ENCODE assay signal across 8 mouse cellular contexts in the genomic region with DNA sequence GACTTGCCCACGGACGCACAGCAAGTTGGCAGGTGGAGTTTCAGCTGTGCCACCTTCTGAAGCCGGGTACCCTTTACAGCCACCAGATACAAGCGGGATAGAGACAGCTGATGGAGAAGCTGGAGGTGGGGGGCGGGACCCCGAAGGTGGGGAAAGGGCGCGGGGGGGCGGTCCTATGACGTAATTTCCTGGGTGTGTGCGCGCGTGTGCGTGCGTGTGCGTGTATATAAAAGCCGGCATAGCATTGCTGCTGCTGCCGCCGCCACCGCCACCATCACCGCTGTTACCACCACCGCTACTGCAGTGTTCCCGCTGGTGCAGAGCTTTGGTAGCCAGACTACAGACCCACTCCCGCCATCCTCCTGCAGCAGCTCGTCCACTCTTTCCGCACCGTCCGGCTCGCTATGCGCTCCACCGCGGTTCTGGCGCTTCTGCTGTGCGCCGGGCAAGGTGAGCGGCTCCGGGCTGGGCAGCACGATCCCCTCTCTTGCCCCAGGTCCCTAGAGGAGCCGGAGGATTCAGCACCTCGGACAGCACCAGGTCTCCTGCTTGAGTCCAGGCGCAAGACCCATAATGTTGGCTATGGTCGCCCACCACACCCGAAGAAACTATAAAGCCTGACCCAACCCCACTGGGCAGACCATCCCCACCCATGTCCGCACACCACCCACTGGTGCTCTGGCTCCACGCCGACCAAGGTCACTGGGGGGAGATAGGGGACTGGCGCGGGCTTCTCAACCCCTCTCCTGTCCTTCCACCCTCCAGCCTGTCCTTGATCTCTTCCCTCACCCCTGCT. TPM values are rescaled to one million over a fixed set of nuclear protein-coding genes. Genes with fewer than 3 reads are reported as not detected.
DNase-seq lines count a peak whose midpoint lies in the region; ATAC-seq and TF ChIP-seq lines count a peak whose summit lies in the region.

TSS of gene Chga (plus strand) at position 249 of the 796 bp plus-strand sequence.

- TF ChIP-seq EP300 in MEL (IDR thresholded peaks at IDR 0.05; ENCODE audit: low read depth in 1 of 2, low read length in 2 of 2): no peak
- no peak for TF ChIP-seq EP300 in lung, postnatal 0 days (IDR thresholded peaks at IDR 0.05)

- no peak for TF ChIP-seq RAD21 in MEL (IDR thresholded peaks at IDR 0.05; ENCODE audit: low read depth, low read length)

- no peaks in the 10 kb centered on the region for H3K4me1 ChIP-seq in MEL (ENCODE audit: control insufficient read depth in 1 of 2, insufficient read depth in 2 of 2, low read length in 2 of 2)
- H3K4me1 ChIP-seq in forebrain, embryonic 14.5 days (ENCODE audit: control insufficient read depth, insufficient read depth, low read length): peaks cover 13% of the 10 kb centered on the region; the same call in 1 of the 2 replicates
- H3K4me1 ChIP-seq in hindbrain, embryonic 10.5 days (replicated peaks): peaks cover 26% of the 10 kb centered on the region
- H3K4me1 ChIP-seq in lung, postnatal 0 days (ENCODE audit: insufficient read depth, low read depth, low read length): no peaks in the 10 kb centered on the region

- H3K4me2 ChIP-seq in forebrain, embryonic 14.5 days (ENCODE audit: low read length): peak within 1 kb of the TSS; percentile 77
- H3K4me2 ChIP-seq in lung, postnatal 0 days (replicated peaks; ENCODE audit: low read depth, low read length): no peak within 1 kb of the TSS

- no peaks in the 10 kb centered on the region for H3K79me2 ChIP-seq in MEL (ENCODE audit: control insufficient read depth, insufficient read depth, low read length, poor library complexity)

- peak; percentile 87 for ATAC-seq in forebrain, embryonic 14.5 days
- peak; percentile 70 for ATAC-seq in lung, postnatal 0 days

- H3K9me3 ChIP-seq in MEL (replicated peaks; ENCODE audit: insufficient read depth, low read length): no peaks in the 10 kb centered on the region
- no peaks in the 10 kb centered on the region for H3K9me3 ChIP-seq in forebrain, embryonic 14.5 days (replicated peaks; ENCODE audit: control insufficient read depth, low read length)
- no peaks in the 10 kb centered on the region for H3K9me3 ChIP-seq in hindbrain, embryonic 10.5 days
- H3K9me3 ChIP-seq in lung, postnatal 0 days (ENCODE audit: low read length): no peaks in the 10 kb centered on the region

- no peak within 1 kb of the TSS for H3K9ac ChIP-seq in MEL (ENCODE audit: control insufficient read depth, low read depth, low read length, poor library complexity, severe bottlenecking)
- H3K9ac ChIP-seq in forebrain, embryonic 14.5 days (ENCODE audit: low read length): peak within 1 kb of the TSS; percentile 76
- no peak within 1 kb of the TSS for H3K9ac ChIP-seq in lung, postnatal 0 days (replicated peaks; ENCODE audit: low read depth)

- peaks cover 0 to 2% of the 10 kb centered on the region in 2 experiments; a peak in 1 of 4 replicates for H3K27me3 ChIP-seq in MEL (ENCODE audit: control insufficient read depth in 1 of 2, insufficient read depth in 2 of 2, low read length in 2 of 2)
- H3K27me3 ChIP-seq in forebrain, embryonic 14.5 days (replicated peaks; ENCODE audit: control insufficient read depth, insufficient read depth, low read length): no peaks in the 10 kb centered on the region; the same call in 1 of the 2 replicates
- peaks cover 27% of the 10 kb centered on the region for H3K27me3 ChIP-seq in hindbrain, embryonic 10.5 days (ENCODE audit: insufficient read depth, poor library complexity, severe bottlenecking)
- peaks cover 9% of the 10 kb centered on the region; the same call in 1 of the 2 replicates for H3K27me3 ChIP-seq in lung, postnatal 0 days (replicated peaks; ENCODE audit: insufficient read depth, low read length)

- peak; percentile 66 for DNase-seq in MEL (ENCODE audit: low read depth, low spot score)
- peak; percentile 71 for DNase-seq in c-Kit-positive CD71-positive TER-119-negative erythroid progenitor cells, embryonic 14.5 days (ENCODE audit: low read depth)
- DNase-seq in forebrain, embryonic 14.5 days (ENCODE audit: low spot score): peak; percentile 89
- peak; percentile 87 for DNase-seq in hindbrain, embryonic 10.5 days (ENCODE audit: low spot score)
- peak; percentile 75 to 81 for DNase-seq in layer of hippocampus, postnatal 10 days (ENCODE audit: low spot score in 2 of 2)
- peak; percentile 76 for DNase-seq in lung, postnatal 0 days (ENCODE audit: low spot score)
- DNase-seq in retina, adult 2 months (ENCODE audit: low read depth, low spot score): peak; percentile 68
- peak; percentile 47 to 89 for DNase-seq in urinary bladder, postnatal 4 days (ENCODE audit: low spot score in 2 of 2)

- H3K36me3 ChIP-seq in MEL (ENCODE audit: control insufficient read depth in 1 of 2, insufficient read depth in 2 of 2, low read length in 2 of 2): no peaks in the 10 kb centered on the region
- H3K36me3 ChIP-seq in forebrain, embryonic 14.5 days (ENCODE audit: control insufficient read depth, insufficient read depth, low read length): peaks cover 7% of the 10 kb centered on the region; the same call in 1 of the 2 replicates
- no peaks in the 10 kb centered on the region for H3K36me3 ChIP-seq in hindbrain, embryonic 10.5 days
- no peaks in the 10 kb centered on the region for H3K36me3 ChIP-seq in lung, postnatal 0 days (ENCODE audit: insufficient read depth, low read length)

- no peak for TF ChIP-seq POLR2A in MEL (IDR thresholded peaks at IDR 0.05; ENCODE audit: control insufficient read depth in 1 of 2, insufficient read depth in 1 of 2, low read depth in 1 of 2, low read length in 2 of 2, poor library complexity in 1 of 2)

- no peak for TF ChIP-seq CTCF in MEL (IDR thresholded peaks at IDR 0.05 in 2 of 3, conservative IDR thresholded peaks at IDR 0.05 in 1 of 3; ENCODE audit: control insufficient read depth in 1 of 3, insufficient read depth in 1 of 3, low read depth in 2 of 3, low read length in 3 of 3, poor library complexity in 1 of 3, severe bottlenecking in 1 of 3)
- no peak for TF ChIP-seq CTCF in lung, postnatal 0 days (IDR thresholded peaks at IDR 0.05)

- H3K4me3 ChIP-seq in MEL (ENCODE audit: control insufficient read depth in 1 of 2, insufficient read depth in 1 of 2, low read depth in 2 of 2, low read length in 2 of 2): no peak within 1 kb of the TSS
- H3K4me3 ChIP-seq in forebrain, embryonic 14.5 days (ENCODE audit: low read depth, low read length): peak within 1 kb of the TSS; percentile 60
- H3K4me3 ChIP-seq in hindbrain, embryonic 10.5 days: peak within 1 kb of the TSS; percentile 61
- H3K4me3 ChIP-seq in lung, postnatal 0 days (ENCODE audit: low read depth, low read length): no peak within 1 kb of the TSS

- H3K27ac ChIP-seq in MEL (ENCODE audit: control insufficient read depth, low read depth, low read length): no peak within 1 kb of the TSS
- H3K27ac ChIP-seq in forebrain, embryonic 14.5 days (ENCODE audit: low read depth, low read length): peak within 1 kb of the TSS; percentile 55; the same call in 1 of the 2 replicates
- peak within 1 kb of the TSS; percentile 62; the same call in 1 of the 2 replicates for H3K27ac ChIP-seq in hindbrain, embryonic 10.5 days
- no peak within 1 kb of the TSS for H3K27ac ChIP-seq in lung, postnatal 0 days (ENCODE audit: low read length)

- WGBS in forebrain, embryonic 14.5 days: under 1% methylated on average over 48 of the region's 48 CpGs
- WGBS in hindbrain, embryonic 10.5 days: 4% methylated on average over 48 of the region's 48 CpGs
- WGBS in lung, postnatal 0 days: 4% methylated on average over 36 of the region's 48 CpGs

TF ChIP-seq in MEL, 35 proteins besides CTCF, POLR2A, EP300 and RAD21:
- TF ChIP-seq ZMIZ1 (IDR thresholded peaks at IDR 0.05; ENCODE audit: low read depth, low read length): no peak
- TF ChIP-seq MAX (IDR thresholded peaks at IDR 0.05; ENCODE audit: low read length): no peak
- no peak for TF ChIP-seq SIN3A (IDR thresholded peaks at IDR 0.05; ENCODE audit: low read length)
- TF ChIP-seq USF2 (IDR thresholded peaks at IDR 0.05; ENCODE audit: borderline replicate concordance in 1 of 2, insufficient read depth in 1 of 2, low read depth in 1 of 2, low read length in 2 of 2): no peak
- no peak for TF ChIP-seq MYB (IDR thresholded peaks at IDR 0.05; ENCODE audit: low read depth, low read length)

RNA-seq across cellular contexts. Expression of gene Chga, which starts in this region (rescaled TPM):
- total RNA-seq in MEL (2012; rRNA removed): not detected in 2 replicates
- polyA plus RNA-seq in MEL (2012; ENCODE audit: insufficient read depth in 1 of 2, insufficient read length in 2 of 2, low read depth in 1 of 2, low replicate concordance in 2 of 2, missing spikeins in 1 of 2): not detected
- polyA plus RNA-seq in forebrain, embryonic 14.5 days (2014; fragmentation: Nextera tagmentation; extraction: Ambion mirVana): 63.3 and 76.8 TPM in 2 replicates
- polyA plus RNA-seq in hindbrain, embryonic 10.5 days (2016; fragmentation: Nextera tagmentation; extraction: Ambion mirVana): 15.6 and 30.1 TPM in 2 replicates
- total RNA-seq in layer of hippocampus, postnatal 10 days (2021): 100 to 1,000 TPM; 150 to 152 TPM
- polyA plus RNA-seq in lung, postnatal 0 days (2015; fragmentation: Nextera tagmentation; extraction: Ambion mirVana): 0.49 and 0.54 TPM in 2 replicates

Comparison
In these comparisons a context has a peak if more than half of its experiments do, and no peak if none do; other contexts are left out.
1. RNA of gene Chga (total RNA-seq): 150 to 152 TPM in layer of hippocampus, postnatal 10 days; not detected in MEL; every median in the first group is over 100 times any median in the second.
2. RNA of gene Chga (polyA plus RNA-seq): 63.3 to 76.8 TPM in forebrain, embryonic 14.5 days and 15.6 to 30.1 TPM in hindbrain, embryonic 10.5 days; 0.49 to 0.54 TPM in lung, postnatal 0 days and not detected in MEL; every median in the first group is over 10 times any median in the second.
3. Peak in DNase-seq in MEL; RNA of the gene not detected or under 1 TPM.
4. Peak in DNase-seq and ATAC-seq in lung, postnatal 0 days; RNA of the gene not detected or under 1 TPM.
5. H3K27ac ChIP-seq: peak in forebrain, embryonic 14.5 days (single experiment) and hindbrain, embryonic 10.5 days (single experiment); none in MEL (single experiment) and lung, postnatal 0 days (single experiment).
6. H3K4me3 ChIP-seq: peak in forebrain, embryonic 14.5 days (single experiment) and hindbrain, embryonic 10.5 days (single experiment); none in MEL (0 of 2) and lung, postnatal 0 days (single experiment).
7. Peak in every context shown above with its lines, with median percentiles within 50 percentile points of each other: DNase-seq.